Mouse (Mus musculus): ENCODE measurements around the gene Ube2m. TPM values are rescaled to one million over a fixed set of nuclear protein-coding genes. Genes with fewer than 3 reads are reported as not detected.
"Not testable (repeated sequence)": the region's sequence is repeated elsewhere in the genome, so short reads cannot be mapped to it uniquely, and the experiment has no call there.

Gene Ube2m
- polyA plus RNA-seq (2012; rRNA removed), result 188 and 202 TPM in 2 replicates

DNA sequence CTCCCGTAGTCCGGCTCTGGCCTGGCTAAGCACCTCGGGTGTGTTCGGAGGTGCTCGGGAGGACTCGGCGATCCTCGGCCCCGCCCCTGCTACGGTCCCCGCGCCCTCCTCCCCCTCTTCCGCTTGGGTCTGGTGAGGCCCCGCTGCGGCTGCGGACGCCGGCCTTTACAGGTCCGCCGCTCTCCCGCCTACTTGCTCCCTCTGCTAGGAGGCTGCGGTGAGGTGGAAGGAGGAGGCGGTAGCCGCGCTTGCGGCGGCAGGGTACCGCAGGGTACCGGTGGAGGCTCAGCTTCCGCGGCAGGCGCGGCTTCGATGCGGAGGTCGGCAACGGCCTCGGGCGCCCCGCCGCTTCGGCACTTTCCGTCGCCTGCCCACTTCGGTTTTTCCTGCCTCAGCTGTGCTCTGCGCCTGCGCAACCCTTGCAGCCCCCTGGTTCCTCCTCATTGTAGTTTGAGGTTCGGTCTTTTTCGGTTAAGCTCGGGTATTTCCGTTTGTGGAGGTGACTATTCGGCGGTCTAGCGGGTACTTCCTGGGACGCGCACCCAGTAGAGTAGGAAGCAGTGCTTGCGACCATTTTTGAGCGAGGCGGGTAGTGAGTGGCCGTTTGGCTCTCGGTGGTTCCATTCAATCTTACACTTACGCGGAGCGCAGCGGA is at the start of gene Ube2m:
Gene Ube2m, minus strand, starts transcription at position 375 of the 655 bp plus-strand sequence.
- peak; percentile 81 for DNase-seq (ENCODE audit: low read depth, low spot score)
- WGBS, result under 1% methylated on average over 61 of the region's 65 CpGs

DNA sequence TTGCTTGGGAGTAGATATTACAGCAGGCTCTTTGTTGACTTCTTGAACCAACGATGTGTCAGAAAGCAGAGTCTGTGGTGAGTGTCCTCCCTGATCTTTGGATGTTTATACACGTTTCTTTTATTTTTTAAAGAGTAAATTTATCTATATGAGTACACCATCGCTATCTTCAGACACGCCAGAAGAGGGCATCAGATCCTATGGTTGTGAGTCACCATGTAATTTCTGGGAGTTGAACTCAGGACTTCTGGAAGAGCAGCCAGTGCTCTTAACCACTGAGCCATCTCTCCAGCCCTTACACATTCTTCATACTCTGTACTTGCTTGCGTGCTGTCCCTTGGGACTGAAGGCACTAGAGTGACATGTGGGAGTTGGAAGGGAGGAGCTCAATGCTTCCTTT is 34.2 kb upstream of the Ube2m start:
- no peak for DNase-seq (ENCODE audit: low read depth, low spot score)
- WGBS, result 55% methylated on average over 5 of the region's 5 CpGs

DNA sequence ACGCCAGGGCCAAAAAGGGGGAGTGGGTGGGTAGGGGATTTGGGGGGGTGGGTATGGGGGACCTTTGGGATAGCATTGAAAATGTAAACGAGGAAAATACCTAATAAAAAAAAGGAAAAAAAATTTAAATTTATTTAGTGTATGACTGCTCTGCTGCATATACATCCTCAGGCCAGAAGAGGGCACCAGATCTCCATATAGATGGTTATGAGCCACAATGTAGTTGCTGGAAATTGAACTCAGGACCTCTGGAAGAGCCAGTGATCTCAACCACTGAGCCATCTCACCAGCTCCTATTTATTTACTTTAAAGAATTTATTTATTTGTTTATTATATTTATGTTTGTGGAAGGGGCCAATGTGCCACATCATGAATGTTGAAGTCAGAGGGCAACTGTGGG is 25.3 kb upstream of the Ube2m start:
- DNase-seq (ENCODE audit: low read depth, low spot score), result not testable (repeated sequence)
- 54% methylated on average over 2 of the region's 2 CpGs for WGBS

DNA sequence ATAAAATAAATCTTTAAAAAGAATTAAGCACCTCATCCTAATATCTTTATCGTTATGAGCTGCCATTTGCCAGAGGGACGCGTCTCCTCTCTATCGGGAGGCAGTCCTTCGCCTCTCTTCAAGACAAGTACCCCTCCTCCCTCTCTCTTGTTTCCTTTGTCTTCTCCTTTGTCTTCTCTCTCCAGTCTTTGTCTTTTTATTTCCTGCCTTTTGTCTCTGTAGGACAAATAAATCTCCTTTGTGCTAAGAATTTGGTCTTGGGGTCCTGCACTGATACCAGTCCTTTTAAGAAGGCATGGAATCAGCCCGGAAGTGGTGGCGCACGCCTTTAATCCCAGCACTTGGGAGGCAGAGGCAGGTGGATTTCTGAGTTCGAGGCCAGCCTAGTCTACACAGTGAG is 21.5 kb upstream of the Ube2m start:
- WGBS, result 92% methylated on average over 9 of the region's 9 CpGs
- no peak for DNase-seq (ENCODE audit: low read depth, low spot score)

DNA sequence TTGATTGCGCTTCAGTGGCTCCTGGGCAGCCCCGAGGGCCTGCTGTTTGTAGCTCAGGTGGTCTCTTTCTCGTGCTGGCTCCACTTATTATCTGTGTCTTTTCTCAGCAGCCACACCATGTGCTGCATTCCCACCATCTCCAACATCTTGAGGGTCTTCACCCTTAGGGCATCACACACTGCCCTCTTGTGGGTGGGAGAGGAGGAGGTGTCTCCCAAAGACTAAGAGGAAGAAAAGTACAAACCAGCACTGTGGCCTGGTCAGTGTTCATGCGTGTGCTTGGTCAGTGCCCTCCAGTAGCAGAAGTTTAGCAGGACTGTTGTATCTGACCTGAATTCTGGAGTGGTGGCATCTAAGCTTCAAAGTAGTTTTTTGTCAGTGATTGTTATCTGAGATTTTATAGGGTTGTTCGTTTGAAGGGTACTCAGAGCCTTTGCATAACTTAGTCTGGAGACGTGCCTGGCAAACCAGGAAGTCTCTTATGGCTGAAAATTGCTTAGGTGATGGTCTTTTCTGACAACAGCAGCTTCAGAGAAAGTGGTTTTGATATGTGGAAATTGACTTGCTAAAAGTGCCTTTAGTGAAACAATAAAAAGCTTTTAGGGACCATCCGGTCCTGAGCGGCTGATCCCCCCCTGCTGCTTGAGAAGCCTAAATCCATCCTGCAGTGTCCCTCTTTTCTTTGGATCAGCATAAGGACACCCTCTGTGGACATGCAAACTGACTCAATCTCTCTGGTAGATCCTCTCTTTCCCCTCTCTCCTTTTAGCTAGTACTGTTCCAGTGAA is 19.0 kb upstream of the Ube2m start:
- no peak for DNase-seq (ENCODE audit: low read depth, low spot score)
- WGBS, result 60% methylated on average over 8 of the region's 8 CpGs

DNA sequence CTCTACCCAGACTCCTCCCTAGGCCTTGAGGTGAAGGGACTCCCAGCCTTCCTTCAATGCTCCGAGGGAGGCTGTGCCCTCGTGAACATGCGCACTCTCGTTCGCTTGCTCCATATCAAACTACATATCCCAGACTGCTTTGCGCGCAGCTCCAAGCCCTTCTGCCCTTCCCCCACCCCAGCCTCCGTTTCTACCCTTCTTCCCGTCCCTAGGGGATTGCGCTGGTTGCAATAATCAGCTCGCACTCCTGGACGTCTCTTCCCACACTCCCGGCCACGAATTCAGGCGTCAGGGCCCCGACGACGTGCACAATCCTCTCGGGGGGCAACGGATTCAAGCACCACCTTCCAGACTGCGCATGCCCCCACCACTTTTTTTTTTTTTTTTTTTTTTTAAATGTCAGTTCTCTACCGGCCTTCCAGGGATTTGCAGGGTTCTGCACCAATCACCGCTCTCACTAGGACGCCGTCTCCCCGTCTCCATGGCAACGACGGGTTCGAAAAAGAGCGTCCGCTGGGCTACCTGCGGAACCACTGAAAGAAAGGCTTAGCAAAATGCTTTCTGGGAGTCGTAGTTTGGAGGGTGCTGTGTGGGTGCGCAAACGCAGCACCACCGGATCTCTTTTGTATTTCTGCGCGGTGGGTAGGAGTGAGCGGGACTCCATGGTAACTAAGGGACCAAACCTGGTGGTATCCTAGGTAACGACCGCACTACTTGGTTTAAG is 16.4 kb upstream of the Ube2m start, which contains the start of gene Mzf1:
Gene Mzf1, minus strand, starts transcription at position 478 of the 724 bp plus-strand sequence.
- under 1% methylated on average over 41 of the region's 41 CpGs for WGBS
- DNase-seq (ENCODE audit: low read depth, low spot score), result peak; percentile 91

DNA sequence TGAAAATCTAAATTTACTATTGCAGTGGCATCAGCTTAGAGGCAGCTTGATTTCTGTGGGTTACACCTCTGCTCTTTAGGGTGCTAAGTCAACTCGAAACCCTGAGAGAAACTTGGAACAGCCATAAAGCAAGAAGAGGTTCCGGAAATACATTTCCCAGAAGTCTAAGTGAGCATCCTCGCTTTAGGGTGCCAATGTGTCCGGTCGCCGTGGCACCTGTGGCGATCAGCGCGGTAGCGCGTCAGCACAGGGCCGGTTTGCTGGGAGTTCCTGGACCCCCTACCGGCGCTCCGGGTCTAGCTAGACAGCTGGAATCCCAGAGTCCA is 15.8 kb upstream of the Ube2m start:
- WGBS, result under 1% methylated on average over 15 of the region's 15 CpGs

DNA sequence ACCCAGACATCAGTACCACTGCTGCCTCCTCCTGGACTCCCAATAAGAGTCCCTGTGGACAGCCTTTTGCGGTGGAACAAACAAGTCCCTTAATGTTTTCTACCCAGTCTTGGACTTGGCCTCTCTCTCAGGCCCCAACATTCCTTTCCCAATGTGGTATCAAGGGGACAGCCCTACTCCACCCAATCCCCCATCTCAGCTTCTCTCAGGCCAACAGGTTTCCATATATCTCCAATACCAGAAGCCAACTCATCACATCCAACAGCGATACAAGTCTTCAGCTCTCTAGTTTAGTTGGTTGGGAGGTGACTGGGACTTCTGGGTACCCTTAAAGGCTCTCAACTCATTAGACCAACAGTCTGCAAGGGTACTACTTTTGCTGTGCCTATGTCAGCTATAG is 15.4 kb upstream of the Ube2m start:
- no peak for DNase-seq (ENCODE audit: low read depth, low spot score)
- WGBS, result 95% methylated on average over 2 of the region's 2 CpGs

More for the DNA sequence above, 15.8 kb upstream of the Ube2m start:
- DNase-seq (ENCODE audit: low read depth, low spot score), result no peak

DNA sequence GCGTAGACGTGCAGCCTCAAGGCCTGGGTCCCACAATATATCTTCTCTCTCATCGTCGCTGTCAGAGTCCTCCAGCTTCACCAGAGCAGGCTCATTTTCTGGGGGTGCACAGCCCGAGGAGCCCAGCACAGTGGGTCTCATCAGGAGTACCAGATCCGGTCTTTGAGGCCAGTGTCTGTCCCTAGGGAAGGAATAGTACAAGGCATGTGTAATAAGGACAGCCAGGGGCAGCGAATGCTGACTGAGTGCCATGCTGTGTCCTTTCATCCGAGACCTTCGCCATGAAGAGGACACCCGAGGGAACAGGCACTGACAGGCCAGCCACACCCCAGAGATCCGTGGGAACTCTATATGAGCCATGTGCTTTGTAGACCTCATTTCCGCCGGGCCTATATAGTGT is 14.9 kb upstream of the Ube2m start:
- 91% methylated on average over 13 of the region's 13 CpGs for WGBS
- no peak for DNase-seq (ENCODE audit: low read depth, low spot score)

DNA sequence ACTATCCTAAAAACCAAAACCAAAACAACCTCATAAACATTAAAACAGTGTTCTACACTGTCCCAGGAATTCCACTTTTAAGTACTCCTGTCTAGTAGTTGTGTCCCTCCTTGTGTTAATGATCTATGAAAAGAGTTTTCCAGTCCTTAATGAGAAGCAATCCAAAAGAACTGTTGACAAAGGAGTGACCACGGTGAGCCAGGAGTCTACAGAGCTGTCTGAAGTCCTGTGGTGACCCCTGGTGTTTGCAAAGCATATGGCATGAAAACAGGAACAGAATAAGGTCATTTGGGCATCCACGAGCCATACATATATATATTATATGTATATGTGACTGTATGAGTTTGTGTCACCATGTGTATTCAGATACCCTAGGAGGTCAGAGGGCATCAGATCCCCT is 8.0 kb upstream of the Ube2m start:
- WGBS, result 2% methylated on average over 2 of the region's 2 CpGs
- peak; percentile 57 for DNase-seq (ENCODE audit: low read depth, low spot score)

DNA sequence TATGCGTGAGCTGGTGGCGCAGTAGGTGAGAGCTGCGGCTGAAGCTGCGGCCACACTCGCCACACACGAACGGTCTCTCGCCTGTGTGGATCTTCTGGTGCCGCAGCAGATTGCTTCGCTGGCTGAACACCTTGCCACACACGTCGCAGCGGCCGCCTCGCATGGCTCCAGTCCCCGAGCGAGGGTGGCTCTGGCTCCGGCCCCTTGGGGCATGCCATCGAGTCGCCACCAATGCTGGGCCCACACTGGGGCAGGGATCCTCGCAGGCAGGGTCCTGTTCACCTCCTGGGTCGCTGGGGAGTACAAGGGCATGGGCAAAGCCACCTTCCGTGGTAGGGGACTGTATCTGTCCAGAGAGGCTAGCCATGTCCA is 6.2 kb upstream of the Ube2m start:
- WGBS, result 9% methylated on average over 23 of the region's 23 CpGs
- no peak for DNase-seq (ENCODE audit: low read depth, low spot score)

DNA sequence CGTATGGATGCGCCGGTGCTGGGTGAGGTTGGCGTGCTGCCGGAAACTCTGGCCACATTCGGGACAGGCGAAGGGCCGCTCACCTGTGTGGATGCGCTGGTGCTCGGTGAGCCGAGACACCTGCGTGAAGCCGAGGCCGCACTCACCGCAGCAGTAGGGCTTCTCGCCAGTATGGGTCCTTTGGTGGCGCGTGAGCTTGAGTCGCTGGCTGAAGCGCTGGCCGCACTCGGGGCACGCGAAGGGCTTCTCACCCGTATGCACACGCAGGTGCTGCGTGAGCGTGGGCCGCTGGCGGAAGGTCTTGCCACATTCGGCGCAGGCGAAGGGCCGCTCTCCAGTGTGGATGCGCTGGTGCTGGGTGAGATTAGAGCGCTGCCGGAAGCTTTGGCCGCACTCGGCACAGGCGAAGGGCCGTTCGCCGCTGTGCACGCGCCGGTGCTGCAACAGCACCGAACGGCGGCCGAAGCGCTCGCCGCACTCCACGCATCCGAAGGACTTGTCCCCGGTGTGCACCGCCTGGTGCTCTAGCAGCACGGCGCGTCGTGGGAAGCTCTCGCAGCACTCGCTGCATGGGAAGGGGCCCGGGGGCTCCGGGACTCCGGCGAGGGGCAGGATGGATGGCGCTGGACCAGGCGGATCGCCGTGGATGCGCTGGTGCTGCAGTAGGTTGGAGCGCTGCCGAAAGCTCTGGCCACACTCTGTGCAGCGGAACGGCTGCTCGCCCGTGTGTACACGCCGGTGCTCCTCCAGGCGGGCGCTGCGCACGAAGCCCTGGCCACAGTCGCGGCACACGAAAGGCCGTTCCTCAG is 5.6 kb upstream of the Ube2m start:
- WGBS, result 12% methylated on average over 88 of the region's 88 CpGs
- DNase-seq (ENCODE audit: low read depth, low spot score), result no peak

DNA sequence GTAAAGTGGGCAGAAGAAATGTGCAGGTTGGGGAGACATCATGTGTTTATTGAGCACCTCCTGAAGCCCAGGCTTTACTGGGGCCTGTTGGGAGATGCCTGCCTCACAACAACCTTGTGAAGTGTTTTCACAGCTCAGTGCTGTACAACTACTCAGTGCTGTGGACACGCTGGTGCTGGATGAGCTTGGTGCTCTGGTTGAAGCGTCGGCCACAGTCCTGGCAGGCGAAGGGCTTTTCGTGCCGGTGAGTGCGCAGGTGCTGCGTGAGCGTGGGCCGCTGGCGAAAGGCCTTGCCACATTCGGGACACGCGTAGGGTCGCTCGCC is 5.0 kb upstream of the Ube2m start:
- no peak for DNase-seq (ENCODE audit: low read depth, low spot score)
- whole genome bisulfite sequencing, result 63% methylated on average over 16 of the region's 16 CpGs

DNA sequence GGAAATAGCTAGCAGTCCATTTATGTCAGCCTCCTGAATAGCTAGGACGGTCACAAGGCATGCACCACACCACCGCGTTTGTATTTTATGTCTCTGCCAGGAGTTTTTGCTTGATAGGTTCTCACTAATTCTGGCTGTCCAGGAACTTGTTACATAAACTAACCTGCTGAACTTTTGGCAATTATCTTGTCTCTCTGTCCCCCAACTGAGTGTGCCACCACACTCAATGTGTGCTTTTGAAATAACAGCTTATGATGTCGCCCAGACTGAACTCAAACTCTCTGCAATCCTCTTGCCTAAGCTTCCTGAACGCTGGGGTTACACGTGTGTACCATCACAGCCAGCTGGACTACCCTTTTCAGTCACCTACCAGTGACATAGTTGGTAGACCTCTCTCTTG is 4.4 kb upstream of the Ube2m start:
- DNase-seq (ENCODE audit: low read depth, low spot score), result no peak
- 84% methylated on average over 6 of the region's 6 CpGs for WGBS

DNA sequence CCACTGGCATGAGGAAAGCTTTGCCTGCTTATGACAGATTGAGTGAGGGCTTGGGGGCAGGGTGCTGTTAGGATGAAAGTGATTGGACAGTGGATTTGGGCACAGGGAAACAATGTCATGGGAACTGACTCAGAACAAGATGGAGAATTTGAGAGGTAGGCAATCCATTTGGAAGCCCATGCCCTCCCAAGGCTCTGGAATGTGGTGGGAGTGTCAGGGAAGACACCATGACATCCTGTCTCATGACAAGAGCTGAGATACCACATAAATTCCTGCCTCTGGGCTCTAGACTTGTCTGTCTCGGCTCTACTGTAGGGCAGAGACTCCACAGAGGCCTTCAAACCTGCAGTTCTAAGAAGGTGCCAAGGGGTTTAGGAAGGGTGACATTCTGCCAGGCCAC is 3.2 kb upstream of the Ube2m start:
- no peak for DNase-seq (ENCODE audit: low read depth, low spot score)
- WGBS, result 85% methylated on average over 1 of the region's 1 CpGs

DNA sequence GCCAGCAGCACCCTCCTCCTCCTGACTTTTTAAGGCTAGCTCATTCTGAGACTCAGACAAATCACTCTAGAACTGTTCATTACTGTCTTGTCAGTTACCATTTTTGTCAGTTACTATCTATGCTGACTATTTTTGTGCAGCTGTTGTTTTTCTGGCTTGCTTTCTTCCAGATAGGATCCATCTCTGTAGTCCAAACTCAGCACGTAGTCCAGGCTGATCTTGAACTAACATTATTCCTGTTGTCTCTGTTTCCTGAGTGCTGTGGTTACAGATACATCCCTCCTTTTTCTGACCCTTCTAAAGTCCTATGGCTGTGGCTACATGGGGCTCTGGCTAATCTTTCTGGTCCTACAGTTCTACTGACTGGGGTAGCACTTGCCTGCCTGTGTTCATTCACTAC is 1.1 kb upstream of the Ube2m start:
- 75% methylated on average over 1 of the region's 1 CpGs for WGBS
- no peak for DNase-seq (ENCODE audit: low read depth, low spot score)

DNA sequence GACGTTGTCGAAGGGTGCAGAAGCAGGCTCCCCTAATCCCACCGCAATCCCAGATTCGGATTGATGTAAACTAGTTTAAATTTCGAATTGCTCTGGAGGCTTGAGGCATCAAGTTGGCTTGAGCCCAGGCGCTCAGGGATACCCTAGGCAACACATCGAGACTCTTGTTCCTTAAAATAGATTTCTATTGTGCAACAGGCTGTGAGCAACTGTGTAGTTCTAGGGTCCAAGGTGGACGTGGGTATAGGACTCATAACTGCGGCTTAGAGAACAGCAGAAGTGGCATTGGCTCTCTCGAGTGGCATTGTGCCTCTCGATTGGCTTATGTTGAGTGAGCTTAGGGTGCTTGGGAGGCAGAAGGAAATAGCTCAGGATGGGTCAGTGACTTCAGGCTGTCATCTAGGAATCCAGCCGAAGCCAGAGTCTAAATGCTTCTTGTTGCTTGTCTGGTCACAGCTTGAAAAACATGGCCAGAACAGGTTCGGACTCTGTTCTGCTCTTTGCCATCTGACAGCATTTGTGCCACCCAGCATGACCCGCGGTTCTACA is 620 bp upstream of the Ube2m start:
- WGBS, result 5% methylated on average over 15 of the region's 15 CpGs
- DNase-seq (ENCODE audit: low read depth, low spot score), result no peak

DNA sequence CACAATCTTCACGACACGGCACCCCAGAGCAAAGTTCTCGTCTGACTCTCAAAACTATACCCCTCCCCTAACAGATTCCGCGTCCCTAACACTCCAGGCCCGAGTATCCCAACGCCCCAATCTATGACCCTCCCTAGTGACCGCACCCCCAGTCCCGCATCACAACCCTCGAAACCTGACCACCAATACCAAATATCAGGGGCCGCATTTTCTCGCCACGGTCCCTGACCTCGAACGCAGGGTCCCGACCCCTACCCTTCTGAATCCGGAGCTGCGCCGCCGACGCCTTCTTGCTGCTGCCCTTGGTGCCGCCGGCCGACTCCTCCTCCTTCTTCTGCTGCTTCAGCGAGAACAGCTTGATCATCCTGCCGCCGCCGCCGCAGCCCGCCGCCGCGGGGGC is 709 bp downstream of the Ube2m start:
- DNase-seq (ENCODE audit: low read depth, low spot score), result no peak
- under 1% methylated on average over 32 of the region's 33 CpGs for WGBS

DNA sequence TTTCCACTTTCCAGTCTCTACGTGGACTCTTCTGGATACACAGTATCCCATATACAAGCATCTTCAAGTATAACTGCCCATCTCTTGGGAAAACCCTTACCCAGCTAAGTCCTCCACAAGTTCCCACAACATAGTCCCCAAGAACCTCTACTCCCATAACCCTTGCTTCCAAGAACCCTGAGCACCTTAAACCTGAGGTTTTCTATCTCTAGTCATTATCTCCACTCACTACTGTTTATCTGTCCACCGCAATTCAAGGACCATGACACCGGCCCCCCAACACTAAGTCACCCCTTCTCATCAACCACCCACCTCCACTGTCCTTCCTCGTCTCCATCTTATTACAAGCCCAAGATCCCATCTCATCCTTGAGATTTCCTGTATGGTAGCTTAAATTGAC is 1.3 kb downstream of the Ube2m start:
- WGBS, result 17% methylated on average over 4 of the region's 4 CpGs
- no peak for DNase-seq (ENCODE audit: low read depth, low spot score)
